In the genomic region with DNA sequence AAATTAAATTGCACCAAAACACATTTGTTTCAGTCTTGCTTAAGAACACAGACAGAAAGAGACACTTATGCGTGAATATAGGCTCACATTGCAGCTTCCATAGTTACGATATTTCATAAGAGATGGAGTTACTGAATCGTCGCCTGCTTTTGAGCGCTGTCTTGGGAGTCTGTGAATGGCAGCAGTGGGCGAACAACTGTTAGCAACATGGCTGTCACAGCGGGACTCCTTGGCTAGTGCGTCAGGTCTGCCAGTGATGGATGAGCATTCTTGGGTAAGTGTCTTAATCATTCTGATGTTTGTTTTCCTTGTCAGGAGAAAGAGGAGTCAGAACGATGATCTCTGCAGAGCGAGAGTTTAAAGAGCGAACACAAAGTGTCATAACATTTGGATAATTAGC, we compare ENCODE assay signal across 11 mouse cellular contexts. TPM values are rescaled to one million over a fixed set of nuclear protein-coding genes. Genes with fewer than 3 reads are reported as not detected.
DNase-seq lines count a peak whose midpoint lies in the region; ATAC-seq lines count a peak whose summit lies in the region.
"Had no signal": no experiment of that assay in that cellular context is flagged by ENCODE, and none has a peak within 500 bp of the region (broad histone marks: within the 10 kb centered on the region; RNA-seq: fewer than 3 reads in every experiment).

No protein-coding gene starts in this region.

- no peak overlapping the region for H3K27ac ChIP-seq in heart, embryonic 13.5 days (replicated peaks)
- no peak overlapping the region for H3K27ac ChIP-seq in hindbrain, embryonic 12.5 days
- H3K27ac ChIP-seq: limb, embryonic 15.5 days; midbrain, embryonic 15.5 days had no signal

- no peaks in the 10 kb centered on the region for H3K9me3 ChIP-seq in heart, embryonic 13.5 days
- H3K9me3 ChIP-seq in hindbrain, embryonic 12.5 days (replicated peaks) = no peaks in the 10 kb centered on the region
- H3K9me3 ChIP-seq: limb, embryonic 15.5 days; midbrain, embryonic 15.5 days had no signal

- H3K4me1 ChIP-seq in heart, embryonic 13.5 days = no peaks in the 10 kb centered on the region
- H3K4me1 ChIP-seq in hindbrain, embryonic 12.5 days = 0 out of 2 replicates have a peak, but pooled peaks cover 3% of the 10 kb centered on the region
- H3K4me1 ChIP-seq: limb, embryonic 15.5 days; midbrain, embryonic 15.5 days had no signal

- H3K36me3 ChIP-seq in heart, embryonic 13.5 days = no peaks in the 10 kb centered on the region
- H3K36me3 ChIP-seq in hindbrain, embryonic 12.5 days = no peaks in the 10 kb centered on the region
- H3K36me3 ChIP-seq: limb, embryonic 15.5 days; midbrain, embryonic 15.5 days had no signal

- WGBS in heart, embryonic 13.5 days = 35% methylated on average over 11 of the region's 11 CpGs
- 23% methylated on average over 11 of the region's 11 CpGs for WGBS in hindbrain, embryonic 12.5 days

- no peak for DNase-seq in heart, adult 8-10 months (ENCODE audit: low spot score)
- peak; percentile 63 for DNase-seq in brain, adult 2 months (ENCODE audit: low read depth, low spot score)
- DNase-seq in neural tube, embryonic 10.5 days (ENCODE audit: extremely low spot score, low spot score) = peak; percentile 37
- DNase-seq in gastrocnemius, postnatal 10 days = no peak
- DNase-seq in kidney, postnatal 14 days = no peak
- no peak for DNase-seq in urinary bladder, adult 2 months (ENCODE audit: low spot score)
- DNase-seq: heart, postnatal 4 days had no signal

- no peak overlapping the region for H3K4me3 ChIP-seq in heart, embryonic 13.5 days
- no peak overlapping the region for H3K4me3 ChIP-seq in hindbrain, embryonic 12.5 days
- H3K4me3 ChIP-seq: limb, embryonic 15.5 days; midbrain, embryonic 15.5 days had no signal

- ATAC-seq in heart, embryonic 13.5 days (ENCODE audit: extremely low read depth, insufficient number of reproducible peaks, low FRiP score, low TSS enrichment) = no peak
- peak; percentile 46; the same call in 1 of the 2 replicates for ATAC-seq in hindbrain, embryonic 12.5 days (ENCODE audit: low FRiP score)
- ATAC-seq: midbrain, embryonic 15.5 days had no signal

- no peak overlapping the region for H3K9ac ChIP-seq in heart, embryonic 13.5 days
- no peak overlapping the region for H3K9ac ChIP-seq in hindbrain, embryonic 12.5 days
- H3K9ac ChIP-seq: limb, embryonic 15.5 days; midbrain, embryonic 15.5 days had no signal

- H3K4me2 ChIP-seq in heart, embryonic 13.5 days = peak overlapping the region; percentile 43
- H3K4me2 ChIP-seq in hindbrain, embryonic 12.5 days (replicated peaks) = peak overlapping the region; percentile 43
- H3K4me2 ChIP-seq: limb, embryonic 15.5 days; midbrain, embryonic 15.5 days had no signal

- H3K27me3 ChIP-seq in heart, embryonic 13.5 days (replicated peaks) = no peaks in the 10 kb centered on the region
- H3K27me3 ChIP-seq in hindbrain, embryonic 12.5 days = no peaks in the 10 kb centered on the region
- H3K27me3 ChIP-seq: limb, embryonic 15.5 days; midbrain, embryonic 15.5 days had no signal

RNA-seq across cellular contexts. Expression of a gene that starts 44.2 kb away (rescaled TPM):
- 1.1 and 1.3 TPM in 2 replicates for polyA plus RNA-seq in heart, embryonic 13.5 days (2015; fragmentation: Nextera tagmentation; extraction: Ambion mirVana)
- total RNA-seq in heart, adult 8-10 months (2022) = under 1 TPM; 0.25 to 0.78 (median 0.38) TPM
- 2.3 and 2.7 TPM in 2 replicates for polyA plus RNA-seq in hindbrain, embryonic 12.5 days (2016; fragmentation: Nextera tagmentation; extraction: Ambion mirVana)
- under 1 TPM; 0.34 to 0.49 TPM for total RNA-seq in gastrocnemius, postnatal 10 days (2021)
- polyA plus RNA-seq in urinary bladder, adult 2 months (2012; rRNA removed) = 1.8 and 2.2 TPM in 2 replicates

Comparison
In these comparisons a context has a peak if more than half of its experiments do, and no peak if none do; other contexts are left out.
1. DNase-seq: peak in brain, adult 2 months (single experiment) and neural tube, embryonic 10.5 days (single experiment); none in heart, adult 8-10 months (single experiment), gastrocnemius, postnatal 10 days (single experiment), kidney, postnatal 14 days (single experiment) and urinary bladder, adult 2 months (single experiment).